Mouse (Mus musculus): ENCODE results near the gene Gm45140. TPM values are rescaled to one million over a fixed set of nuclear protein-coding genes. Genes with fewer than 3 reads are reported as not detected.

Gene Gm45140
- total and polyA plus RNA-seq, 3 experiments: 9.9 to 26.2 TPM; not detected in 1

DNA sequence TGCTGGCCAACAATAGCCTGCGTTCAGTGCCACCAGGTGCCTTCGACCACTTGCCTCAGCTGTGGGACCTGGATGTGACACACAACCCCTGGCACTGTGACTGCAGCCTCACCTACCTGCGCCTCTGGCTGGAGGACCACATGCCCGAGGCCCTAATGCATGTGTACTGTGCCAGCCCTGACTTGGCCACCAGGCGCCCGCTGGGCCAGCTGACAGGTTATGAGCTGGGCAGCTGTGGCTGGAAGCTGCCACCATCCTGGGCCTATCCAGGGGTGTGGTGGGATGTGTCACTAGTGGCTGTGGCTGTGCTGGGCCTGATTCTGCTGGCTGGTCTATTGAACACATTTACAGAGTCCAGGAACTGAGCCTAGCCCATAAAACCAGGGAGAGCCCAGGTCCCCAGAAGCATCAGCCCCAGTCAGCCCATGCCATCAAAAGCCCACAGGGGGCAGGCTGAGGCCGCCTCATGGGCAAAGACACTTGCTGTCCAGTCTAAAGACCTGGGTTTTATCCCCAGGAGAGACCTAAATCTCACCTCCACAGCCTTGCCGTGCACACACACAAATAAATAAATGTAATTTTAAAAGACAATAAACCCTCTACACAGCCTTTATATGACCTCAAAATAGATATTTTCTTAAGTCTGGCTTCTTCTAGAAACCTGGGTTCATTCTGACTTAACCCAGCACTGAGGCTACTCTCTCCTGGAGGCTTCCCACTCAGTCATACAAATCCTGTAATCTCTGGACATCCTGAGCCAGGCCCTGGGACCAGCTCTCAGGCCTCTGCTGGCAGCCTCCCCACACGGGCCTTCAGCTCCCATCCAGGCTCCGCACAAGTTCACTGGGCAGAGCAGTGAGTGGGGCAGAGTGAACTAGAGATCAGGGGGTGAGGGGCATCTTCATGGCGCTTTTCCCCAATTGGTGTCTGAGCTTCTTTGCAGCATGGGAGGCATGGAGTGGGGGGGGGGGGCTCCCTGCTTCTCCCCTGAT lies 56.1 kb downstream of the Gm45140 start:
- peaks cover 20 to 27% of the 10 kb centered on the region in 2 experiments for H3K4me1 ChIP-seq (ENCODE audit: control insufficient read depth in 1 of 2, insufficient read depth in 2 of 2, low read length in 2 of 2)
- DNase-seq (ENCODE audit: low read depth, low spot score): no peak
- no peaks in the 10 kb centered on the region for H3K9me3 ChIP-seq (replicated peaks; ENCODE audit: insufficient read depth, low read length)
- TF ChIP-seq MXI1 (IDR thresholded peaks at IDR 0.05; ENCODE audit: low read depth, low read length): no peak
- TF ChIP-seq TAL1 (IDR thresholded peaks at IDR 0.05; ENCODE audit: low read length): no peak
- TF ChIP-seq CHD2 (IDR thresholded peaks at IDR 0.05; ENCODE audit: low read length): no peak
- TF ChIP-seq TBP (IDR thresholded peaks at IDR 0.05; ENCODE audit: low read depth, low read length): no peak
- peak in 1 of 3 experiments; percentile 6; a peak in 1 of 6 replicates for TF ChIP-seq CTCF (IDR thresholded peaks at IDR 0.05 in 2 of 3, conservative IDR thresholded peaks at IDR 0.05 in 1 of 3; ENCODE audit: control insufficient read depth in 1 of 3, insufficient read depth in 1 of 3, low read depth in 2 of 3, low read length in 3 of 3, poor library complexity in 1 of 3, severe bottlenecking in 1 of 3)
- peaks cover 0 to 21% of the 10 kb centered on the region in 2 experiments; a peak in 2 of 4 replicates for H3K36me3 ChIP-seq (ENCODE audit: control insufficient read depth in 1 of 2, insufficient read depth in 2 of 2, low read length in 2 of 2)
- no peak overlapping the region for H3K27ac ChIP-seq (ENCODE audit: control insufficient read depth, low read depth, low read length)
- no peaks in the 10 kb centered on the region for H3K27me3 ChIP-seq (ENCODE audit: control insufficient read depth in 1 of 2, insufficient read depth in 2 of 2, low read length in 2 of 2)
- no peak overlapping the region for H3K9ac ChIP-seq (ENCODE audit: control insufficient read depth, low read depth, low read length, poor library complexity, severe bottlenecking)
- no peaks in the 10 kb centered on the region for H3K79me2 ChIP-seq (ENCODE audit: control insufficient read depth, insufficient read depth, low read length, poor library complexity)
- H3K4me3 ChIP-seq (ENCODE audit: control insufficient read depth in 1 of 2, insufficient read depth in 1 of 2, low read depth in 2 of 2, low read length in 2 of 2): no peak overlapping the region

DNA sequence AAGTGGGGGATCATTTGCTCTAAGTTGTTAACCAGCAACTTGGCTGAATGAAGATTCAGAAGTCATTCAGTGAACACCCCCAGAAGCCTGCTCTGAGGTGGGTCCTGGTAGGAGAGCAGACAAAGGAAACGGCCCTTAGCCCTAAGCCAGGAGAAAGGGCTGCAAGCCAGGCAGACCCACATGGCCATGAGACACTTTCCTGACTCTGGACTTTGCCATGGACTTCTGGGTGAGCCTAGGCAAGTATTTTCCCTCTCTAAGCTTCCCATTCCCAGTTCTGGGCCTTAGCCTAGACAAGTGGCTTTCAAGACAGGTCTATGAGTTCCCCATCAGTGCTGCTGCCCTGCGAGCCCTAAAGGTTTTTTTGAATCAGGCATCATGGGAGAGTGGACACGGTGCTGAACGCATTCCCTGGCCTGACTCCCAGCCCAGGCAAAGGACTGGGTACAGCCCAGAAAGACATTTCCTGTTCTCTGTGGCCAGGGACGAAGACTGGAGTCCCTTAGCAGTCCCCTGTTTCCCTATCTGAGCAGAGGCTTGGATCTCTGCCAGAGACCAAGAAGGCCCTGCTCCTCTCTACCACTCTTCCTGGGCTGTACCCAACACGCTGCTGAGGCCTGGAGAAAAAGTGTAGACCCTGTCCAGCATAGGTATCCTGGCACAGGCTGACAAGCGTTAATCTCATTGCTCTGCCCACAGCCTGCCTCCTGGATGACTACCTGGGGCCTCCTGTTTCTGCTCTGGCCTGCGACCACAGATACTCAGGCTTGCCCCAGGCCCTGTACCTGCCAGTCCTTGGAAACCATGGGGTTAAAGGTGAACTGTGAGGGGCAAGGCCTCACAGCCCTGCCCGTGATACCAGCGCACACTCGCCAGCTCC lies 57.1 kb downstream of the Gm45140 start:
- Histone ChIP-seq H3K9ac (ENCODE audit: control insufficient read depth, low read depth, low read length, poor library complexity, severe bottlenecking) (peak overlapping the region; percentile 31), H3K36me3 (ENCODE audit: control insufficient read depth in 1 of 2, insufficient read depth in 2 of 2, low read length in 2 of 2) (peaks cover 0 to 18% of the 10 kb centered on the region in 2 experiments; a peak in 2 of 4 replicates), H3K27ac (ENCODE audit: control insufficient read depth, low read depth, low read length) (peak overlapping the region; percentile 27), H3K79me2 (ENCODE audit: control insufficient read depth, insufficient read depth, low read length, poor library complexity) (no peaks in the 10 kb centered on the region), H3K27me3 (ENCODE audit: control insufficient read depth in 1 of 2, insufficient read depth in 2 of 2, low read length in 2 of 2) (no peaks in the 10 kb centered on the region), H3K4me1 (ENCODE audit: control insufficient read depth in 1 of 2, insufficient read depth in 2 of 2, low read length in 2 of 2) (peaks cover 18 to 27% of the 10 kb centered on the region in 2 experiments), H3K4me3 (ENCODE audit: control insufficient read depth in 1 of 2, insufficient read depth in 1 of 2, low read depth in 2 of 2, low read length in 2 of 2) (no peak overlapping the region), H3K9me3 (replicated peaks; ENCODE audit: insufficient read depth, low read length) (no peaks in the 10 kb centered on the region)
- 0 out of 2 replicates have a peak, but pooled peaks have one; percentile 18 for TF ChIP-seq ETS1 (IDR thresholded peaks at IDR 0.05; ENCODE audit: low read depth, low read length)
- 0 out of 2 replicates have a peak, but pooled peaks have one; percentile 8 for TF ChIP-seq TCF12 (IDR thresholded peaks at IDR 0.05; ENCODE audit: low read depth, low read length)
- no peak for TF ChIP-seq HCFC1 (IDR thresholded peaks at IDR 0.05; ENCODE audit: low read depth, low read length)
- peak; percentile 27; the same call in 1 of the 2 replicates for TF ChIP-seq GATA1 (IDR thresholded peaks at IDR 0.05; ENCODE audit: low read depth, low read length)
- TF ChIP-seq SIN3A (IDR thresholded peaks at IDR 0.05; ENCODE audit: low read length): 0 out of 2 replicates have a peak, but pooled peaks have one; percentile 10
- no peak for TF ChIP-seq CHD1 (IDR thresholded peaks at IDR 0.05; ENCODE audit: low read depth, low read length)
- TF ChIP-seq E2F4 (IDR thresholded peaks at IDR 0.05; ENCODE audit: borderline replicate concordance, low read depth, low read length): no peak
- DNase-seq (ENCODE audit: low read depth, low spot score): peak; percentile 84
